Mouse (Mus musculus) ES-E14 (cell line): ENCODE data around the gene Fam83g.
"Not testable (repeated sequence)": the region's sequence is repeated elsewhere in the genome, so short reads cannot be mapped to it uniquely, and the experiment has no call there.

Experiments used
- CHD2 ChIP-seq: IDR thresholded peaks from 2 replicates; pipeline ENCODE4 v1.6.1; 2014; ENCODE audit warnings: mild to moderate bottlenecking, low read depth, low read length, inconsistent platforms
- HCFC1 ChIP-seq: IDR thresholded peaks from 2 replicates; pipeline ENCODE4 v1.6.1; 2012; ENCODE audit warnings: low read length, inconsistent platforms, borderline replicate concordance; ENCODE audit not compliant: insufficient read depth
- ZC3H11A ChIP-seq: IDR thresholded peaks from 2 replicates; pipeline ENCODE4 v1.6.1; 2012; ENCODE audit warnings: low read depth, mild to moderate bottlenecking, inconsistent platforms, low read length, borderline replicate concordance

DNA sequence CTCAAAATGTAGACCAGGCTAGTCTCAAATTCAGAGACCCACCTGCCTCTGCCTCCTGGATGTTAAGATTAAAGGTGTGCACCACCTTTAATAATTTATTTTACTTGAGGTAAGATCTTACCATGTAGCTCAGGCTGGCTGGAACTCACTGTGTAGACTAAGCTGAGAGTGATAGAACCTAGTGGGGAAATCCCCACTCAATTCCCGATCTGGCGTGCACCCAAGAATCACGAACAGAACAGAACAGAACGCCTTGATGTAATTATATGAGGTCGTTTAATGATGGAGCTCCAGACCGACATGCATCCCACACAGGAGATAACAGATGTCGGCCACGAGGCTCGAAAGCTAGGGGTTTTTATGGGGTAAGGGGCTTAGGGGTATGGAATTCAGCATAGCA lies 43.3 kb upstream of the Fam83g start:
- TF ChIP-seq CHD2, HCFC1, ZC3H11A: not testable (repeated sequence)
